Mouse (Mus musculus) neutrophil, adult 65 days (primary cell): ENCODE results near the gene Tdrd3. TPM values are rescaled to one million over a fixed set of nuclear protein-coding genes. Genes with fewer than 3 reads are reported as not detected.

Experiments
- total RNA-seq: library from RNA; stranded (reverse); gene quantifications from 2 replicates; pipeline ENCODE4 v1.2.4, GENCODE M21; 2023

Gene Tdrd3
- total RNA-seq = 6.6 and 8.4 TPM in 2 replicates

DNA sequence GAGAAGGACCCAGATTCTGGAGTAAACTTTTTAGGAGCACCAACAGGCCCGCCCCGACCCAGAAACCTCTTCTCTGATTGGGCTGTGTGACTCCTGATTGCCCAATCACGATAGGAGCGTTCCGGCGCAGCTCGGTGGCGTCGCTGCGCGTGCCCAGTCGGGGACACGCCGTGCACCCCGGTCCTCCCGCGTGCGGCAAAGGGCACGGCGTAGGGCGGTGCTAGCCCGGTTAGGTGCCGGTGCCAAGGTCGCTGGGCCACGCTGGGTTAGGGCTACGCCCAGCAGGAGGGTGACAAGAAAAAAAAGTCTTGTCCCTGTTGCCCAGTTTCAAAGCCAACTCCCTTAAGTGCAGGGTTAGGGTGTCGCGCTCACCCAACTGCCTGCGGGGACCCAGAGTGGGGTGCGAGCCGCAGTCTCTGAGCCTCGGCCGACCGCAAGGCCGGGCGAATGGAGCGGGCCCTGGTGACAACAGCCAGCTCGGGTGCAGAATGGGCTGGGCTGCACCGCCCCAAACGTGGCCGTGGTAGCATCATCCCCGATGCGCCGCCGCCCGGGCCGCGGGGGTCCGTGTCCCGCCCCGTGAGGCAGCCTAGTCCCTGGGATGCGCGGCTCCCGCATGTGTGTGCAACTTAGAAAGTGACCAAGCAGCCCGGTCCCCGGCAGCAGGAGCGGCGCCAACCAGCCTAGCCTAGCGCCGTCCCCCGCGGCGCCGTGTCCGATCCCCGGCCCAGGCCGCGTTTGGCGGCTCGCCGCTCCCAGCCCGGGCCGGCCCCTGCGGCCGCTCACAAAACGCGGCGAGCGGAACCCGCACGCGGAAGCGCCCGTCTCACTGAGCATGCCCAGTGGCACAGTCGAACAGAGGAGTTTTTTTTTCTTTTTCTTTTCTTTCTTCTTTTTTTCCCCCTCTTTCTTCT, at the start of gene Tdrd3:
Gene Tdrd3 (plus strand): TSS at position 832 of the 914 bp plus-strand sequence.

